Mouse (Mus musculus) naive thymus-derived CD4-positive, alpha-beta T cell, adult 5 months (primary cell): Measurements from ENCODE around the gene Dhx33. TPM values are rescaled to one million over a fixed set of nuclear protein-coding genes. Genes with fewer than 3 reads are reported as not detected.

Experiments used
- polyA plus RNA-seq: library from polyadenylated mRNA; unstranded; fragments of 100-300 nt; shearing (Covaris generic); gene quantifications from one replicate; pipeline ENCODE4 v1.2.1, GENCODE M21; 2017

The Dhx33 gene
- 24.4 TPM for polyA plus RNA-seq

DNA sequence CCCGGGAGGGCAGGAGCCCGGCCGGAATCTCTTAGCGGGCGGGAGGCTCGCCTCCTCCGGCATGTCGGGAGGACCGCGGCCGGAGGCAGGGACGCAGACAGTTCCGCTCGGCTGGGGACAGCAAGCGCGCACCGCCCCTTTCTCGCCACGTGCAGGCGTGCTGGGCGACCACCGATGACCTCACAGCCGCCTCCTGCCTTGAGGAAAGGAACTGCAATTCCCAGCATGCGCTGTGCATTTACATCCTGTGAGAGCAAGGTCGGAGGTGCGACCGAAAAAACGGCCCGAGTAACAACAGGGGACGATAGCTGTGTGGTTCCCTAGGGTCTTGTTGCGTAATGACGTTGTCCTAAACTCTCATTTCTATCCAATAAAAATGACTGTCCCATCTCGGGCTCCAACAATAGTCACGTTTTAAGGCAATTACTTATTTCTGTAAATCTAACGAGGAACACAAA lies at the start of gene Dhx33:
Dhx33 (minus strand) TSS at position 122 of the 458 bp plus-strand sequence.

DNA sequence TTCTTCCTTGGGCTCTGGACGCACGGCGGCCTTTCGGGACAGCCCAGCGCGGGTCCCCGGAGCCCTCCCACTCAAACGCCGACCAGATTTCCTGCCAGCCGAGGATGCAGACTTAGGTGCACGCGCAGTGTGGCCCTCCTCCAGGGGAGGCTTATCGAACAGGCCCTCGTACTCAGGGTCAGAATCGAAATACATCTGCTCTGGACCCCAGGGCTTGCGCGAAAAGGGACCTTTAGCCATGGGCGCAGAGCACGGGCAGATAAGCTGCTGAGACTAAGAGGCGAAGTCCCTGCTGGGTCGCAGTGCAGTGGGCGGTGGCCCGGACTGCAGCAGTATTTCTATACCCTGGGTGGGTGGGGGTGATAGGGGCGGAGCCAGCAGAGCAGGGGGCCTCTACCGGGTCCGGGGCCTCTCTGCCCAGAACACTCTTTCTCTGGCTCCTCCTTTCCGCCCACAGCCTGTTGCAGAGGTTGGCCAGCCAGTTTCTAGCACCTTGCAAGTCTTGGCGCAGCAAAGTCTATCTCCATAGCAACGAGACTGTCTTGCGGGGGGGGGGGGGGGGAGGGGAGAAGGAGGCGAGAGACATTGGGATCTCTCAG lies 29.0 kb upstream of the Dhx33 start, which contains the start of gene 6330403K07Rik:
6330403K07Rik (minus strand) TSS at position 351 of the 599 bp plus-strand sequence.

DNA sequence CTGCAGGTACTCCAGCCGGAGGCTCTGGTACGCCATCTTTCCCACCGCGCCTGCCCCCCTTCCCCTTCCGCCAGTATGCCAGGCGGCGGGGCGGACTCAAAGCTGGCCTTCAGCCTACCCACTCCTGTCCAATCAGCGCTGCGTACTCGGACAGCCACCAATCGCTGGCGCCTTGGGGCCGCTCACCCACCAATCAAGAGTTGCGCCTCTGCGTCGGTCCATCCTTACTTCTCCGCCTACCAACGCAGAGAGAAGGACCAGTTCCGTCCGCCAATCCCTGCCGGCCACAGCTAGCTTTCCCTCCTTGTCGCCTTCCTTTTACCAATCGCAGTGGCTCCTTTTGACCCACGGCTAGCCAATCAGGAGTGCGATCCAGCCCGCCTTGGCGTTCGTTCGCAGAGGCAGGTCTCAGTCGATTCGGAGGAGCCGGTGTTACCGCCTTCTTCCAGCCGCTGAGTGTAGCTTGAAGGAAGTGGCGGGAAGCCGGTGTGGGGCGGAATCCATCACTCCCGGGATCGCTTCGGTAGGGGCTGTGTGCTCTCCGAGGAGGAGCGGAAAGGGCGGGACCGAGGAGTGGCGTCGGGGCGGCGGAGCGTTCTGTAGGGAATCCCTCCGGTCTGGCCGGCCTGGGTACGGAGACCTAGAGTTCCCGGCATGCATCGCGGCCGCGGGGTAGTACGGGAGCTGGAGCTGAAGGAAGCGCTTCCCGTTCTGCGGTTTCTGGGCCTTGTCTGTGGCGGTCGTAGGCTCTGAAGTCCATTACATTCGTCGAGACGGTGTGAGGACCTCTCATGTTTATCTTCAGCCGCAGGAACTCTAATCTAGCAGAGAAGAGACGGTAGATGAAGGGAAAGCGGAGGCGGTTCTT lies 15.2 kb upstream of the Dhx33 start, which contains the start of the genes Mis12 and Derl2:
Mis12 (plus strand) TSS at position 411 of the 868 bp plus-strand sequence.
Derl2 (minus strand) TSS at position 641 of the 868 bp plus-strand sequence.

DNA sequence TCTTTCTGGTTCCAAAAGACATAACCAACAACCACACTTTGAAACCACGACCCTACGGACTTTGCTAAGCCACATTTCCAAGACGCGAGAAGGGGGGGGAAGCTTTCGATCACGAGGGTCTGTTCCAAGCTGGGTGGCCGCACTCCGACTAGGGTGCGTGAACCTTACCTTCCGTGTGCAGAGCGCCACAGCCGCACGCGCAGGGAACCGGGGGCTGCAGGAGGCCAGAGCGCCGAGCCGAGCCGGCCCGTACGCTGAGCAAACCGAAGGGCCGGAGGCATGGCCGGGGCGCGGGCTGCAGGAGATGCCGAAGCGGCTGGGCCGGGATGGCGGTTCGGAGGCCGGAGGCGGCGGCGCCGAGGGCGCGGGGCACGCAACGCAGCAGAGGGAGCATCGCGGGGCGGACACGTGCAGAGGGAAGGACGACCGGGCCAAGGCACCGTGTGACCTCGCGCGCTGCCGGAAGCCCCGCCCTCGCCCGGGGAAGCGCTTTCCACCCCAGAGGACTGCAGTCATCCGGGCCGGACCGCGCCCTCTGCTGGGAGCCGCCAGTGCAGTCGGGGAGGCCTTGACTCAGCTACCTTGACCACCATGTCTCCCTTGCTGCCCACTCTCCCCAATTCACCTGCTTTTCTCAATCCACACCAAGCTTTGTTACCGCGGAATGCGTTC lies 21.5 kb downstream of the Dhx33 start, which contains the start of gene C1qbp:
C1qbp (minus strand) TSS at position 470 of the 672 bp plus-strand sequence.

DNA sequence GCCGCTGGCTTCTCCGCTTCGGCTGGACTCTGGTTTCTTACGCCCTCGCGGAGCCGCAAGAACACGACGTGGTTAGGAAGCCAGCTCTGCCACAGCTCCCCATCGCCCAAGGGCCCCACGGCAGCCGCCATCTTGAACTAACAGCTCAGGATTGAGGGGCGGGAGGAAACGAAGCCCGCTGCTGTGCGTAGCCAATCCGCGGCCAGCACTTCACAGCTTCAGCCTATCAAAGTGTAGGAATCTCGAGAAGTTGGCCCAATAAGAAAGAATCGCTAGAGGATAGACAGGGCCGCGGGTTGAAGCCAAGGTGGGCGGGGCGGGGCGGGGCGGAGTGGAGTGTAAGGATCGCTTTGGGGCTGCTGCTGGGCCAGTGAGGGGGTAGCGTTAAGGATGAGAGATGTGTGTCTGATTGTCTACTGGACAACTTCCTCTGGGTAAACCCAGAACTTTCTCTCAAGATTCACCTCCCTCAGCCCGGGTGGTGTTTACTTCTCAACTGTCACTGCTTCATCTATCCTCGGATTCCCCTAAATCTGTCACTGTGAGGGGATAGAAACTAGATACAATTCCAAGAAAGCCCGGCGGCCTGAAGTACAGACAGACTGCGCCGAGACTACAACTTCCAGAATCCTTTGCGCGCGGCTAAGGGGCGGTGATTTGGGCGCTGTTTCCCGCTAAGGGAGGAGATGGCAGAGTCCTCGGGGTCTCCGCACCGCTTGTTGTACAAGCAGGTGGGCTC lies 34.2 kb downstream of the Dhx33 start, which contains the start of the genes Nup88 and Rpain:
Nup88 (minus strand) TSS at position 153 of the 739 bp plus-strand sequence.
Rpain (plus strand) TSS at position 393 of the 739 bp plus-strand sequence.

Other genes with a start within 250 kb of the Dhx33 start
- gene Zfp3, start 240.2 kb downstream of the Dhx33 start, polyA plus RNA-seq = 2.2 TPM
- gene Scimp, start 191.9 kb downstream of the Dhx33 start, polyA plus RNA-seq = not detected
- 72.3 TPM for gene Rabep1, start 159.7 kb downstream of the Dhx33 start, polyA plus RNA-seq
- gene Nup88, start 34.5 kb downstream of the Dhx33 start, polyA plus RNA-seq = 114 TPM
- 145 TPM for gene Rpain, start 34.2 kb downstream of the Dhx33 start, polyA plus RNA-seq
- 98.1 TPM for gene C1qbp, start 21.4 kb downstream of the Dhx33 start, polyA plus RNA-seq
- 27.4 TPM for gene Mis12, start 15.2 kb upstream of the Dhx33 start, polyA plus RNA-seq
- 44.5 TPM for gene Derl2, start 15.4 kb upstream of the Dhx33 start, polyA plus RNA-seq
- gene 6330403K07Rik, start 29.1 kb upstream of the Dhx33 start, polyA plus RNA-seq = not detected
- gene Nlrp1a, start 140.3 kb upstream of the Dhx33 start, polyA plus RNA-seq = not detected
- gene Nlrp1b, start 226.3 kb upstream of the Dhx33 start, polyA plus RNA-seq = 0.25 TPM